ENCODE assay signal across 8 mouse cellular contexts in genomic region chr10:45577731-45578297, GRCm38 (mm10). TPM values are rescaled to one million over a fixed set of nuclear protein-coding genes. Genes with fewer than 3 reads are reported as not detected.
DNase-seq lines count a peak whose midpoint lies in the region; ATAC-seq and TF ChIP-seq lines count a peak whose summit lies in the region.

Hace1 (plus strand) TSS chr10:45577829.

- H3K27me3 ChIP-seq in heart, embryonic 10.5 days (ENCODE audit: insufficient read depth, poor library complexity, severe bottlenecking): no peaks in the 10 kb centered on the region
- H3K27me3 ChIP-seq in kidney, embryonic 14.5 days (ENCODE audit: control insufficient read depth, insufficient read depth, low read length): no peaks in the 10 kb centered on the region
- H3K27me3 ChIP-seq in limb, embryonic 14.5 days (ENCODE audit: control insufficient read depth, insufficient read depth, low read length): no peaks in the 10 kb centered on the region
- H3K27me3 ChIP-seq in midbrain, embryonic 16.5 days (ENCODE audit: control insufficient read depth, insufficient read depth, low read depth, low read length): no peaks in the 10 kb centered on the region
- no peaks in the 10 kb centered on the region for H3K27me3 ChIP-seq in spleen, adult 2 months (ENCODE audit: control insufficient read depth, insufficient read depth, low read length)

- H3K27ac ChIP-seq in bone marrow macrophage, adult 2 months (ENCODE audit: insufficient read depth, low read depth, low read length): 0 out of 2 replicates have a peak within 1 kb of the TSS, but pooled peaks have one; percentile 23
- no peak within 1 kb of the TSS for H3K27ac ChIP-seq in embryonic fibroblast, embryonic 13.5 days (ENCODE audit: insufficient read depth, low read length)
- peak within 1 kb of the TSS; percentile 97 for H3K27ac ChIP-seq in heart, embryonic 10.5 days
- H3K27ac ChIP-seq in kidney, embryonic 14.5 days (ENCODE audit: low read depth, low read length): peak within 1 kb of the TSS; percentile 59
- H3K27ac ChIP-seq in limb, embryonic 14.5 days (replicated peaks; ENCODE audit: low read depth, low read length): peak within 1 kb of the TSS; percentile 95
- H3K27ac ChIP-seq in midbrain, embryonic 16.5 days (ENCODE audit: low read length): peak within 1 kb of the TSS; percentile 96
- peak within 1 kb of the TSS; percentile 89 for H3K27ac ChIP-seq in spleen, adult 2 months (ENCODE audit: insufficient read depth, low read length)

- peak; percentile 87 for DNase-seq in B cell, adult 2 months
- peak; percentile 91 for DNase-seq in heart, embryonic 10.5 days (ENCODE audit: low spot score)
- peak; percentile 86 for DNase-seq in limb, embryonic 14.5 days (ENCODE audit: low spot score)
- peak; percentile 61 to 84 for DNase-seq in spleen, adult 2 months (ENCODE audit: low read depth in 1 of 2, low spot score in 2 of 2)

- no peaks in the 10 kb centered on the region for H3K36me3 ChIP-seq in heart, embryonic 10.5 days
- no peaks in the 10 kb centered on the region for H3K36me3 ChIP-seq in kidney, embryonic 14.5 days (ENCODE audit: control insufficient read depth, insufficient read depth, low read length)
- H3K36me3 ChIP-seq in limb, embryonic 14.5 days (ENCODE audit: control insufficient read depth, insufficient read depth, low read length): no peaks in the 10 kb centered on the region
- no peaks in the 10 kb centered on the region for H3K36me3 ChIP-seq in midbrain, embryonic 16.5 days (ENCODE audit: control insufficient read depth, insufficient read depth, low read length)
- no peaks in the 10 kb centered on the region for H3K36me3 ChIP-seq in spleen, adult 2 months (ENCODE audit: control insufficient read depth, insufficient read depth, low read length)

- TF ChIP-seq POLR2A in bone marrow macrophage, adult 2 months (IDR thresholded peaks at IDR 0.05; ENCODE audit: borderline replicate concordance, low read depth, low read length): no peak
- TF ChIP-seq POLR2A in embryonic fibroblast, embryonic 13.5 days (IDR thresholded peaks at IDR 0.05; ENCODE audit: low read depth, low read length): peak; percentile 76
- TF ChIP-seq POLR2A in limb, embryonic 14.5 days (IDR thresholded peaks at IDR 0.05; ENCODE audit: borderline replicate concordance, extremely low read depth, insufficient read depth, insufficient read length): 0 out of 2 replicates have a peak, but pooled peaks have one; percentile 77
- no peak for TF ChIP-seq POLR2A in spleen, adult 2 months (IDR thresholded peaks at IDR 0.05; ENCODE audit: low read depth, low read length)

- peak within 1 kb of the TSS; percentile 65 for H3K9ac ChIP-seq in kidney, embryonic 14.5 days (ENCODE audit: low read depth, low read length)
- peak within 1 kb of the TSS; percentile 89 for H3K9ac ChIP-seq in limb, embryonic 14.5 days (ENCODE audit: low read depth, low read length, severe bottlenecking)
- peak within 1 kb of the TSS; percentile 79 for H3K9ac ChIP-seq in midbrain, embryonic 16.5 days (ENCODE audit: low read depth, low read length)

- ATAC-seq in kidney, embryonic 14.5 days (ENCODE audit: low FRiP score, low TSS enrichment): peak; percentile 97
- ATAC-seq in limb, embryonic 14.5 days (ENCODE audit: low FRiP score, low read depth): peak; percentile 96
- peak; percentile 98 for ATAC-seq in midbrain, embryonic 16.5 days

- TF ChIP-seq CTCF in bone marrow macrophage, adult 2 months (IDR thresholded peaks at IDR 0.05; ENCODE audit: low read depth, low read length): no peak
- no peak for TF ChIP-seq CTCF in embryonic fibroblast, embryonic 13.5 days (IDR thresholded peaks at IDR 0.05; ENCODE audit: borderline replicate concordance, insufficient read depth, low read length)
- TF ChIP-seq CTCF in spleen, adult 2 months (IDR thresholded peaks at IDR 0.05; ENCODE audit: extremely low read depth, insufficient read depth, insufficient read length, insufficient replicate concordance): no peak

- peak within 1 kb of the TSS; percentile 54 for H3K4me2 ChIP-seq in kidney, embryonic 14.5 days (replicated peaks; ENCODE audit: low read depth, low read length)
- peak within 1 kb of the TSS; percentile 61 for H3K4me2 ChIP-seq in limb, embryonic 14.5 days (replicated peaks; ENCODE audit: low read depth, low read length, severe bottlenecking)
- H3K4me2 ChIP-seq in midbrain, embryonic 16.5 days (ENCODE audit: low read length): peak within 1 kb of the TSS; percentile 64

- H3K4me3 ChIP-seq in bone marrow macrophage, adult 2 months (ENCODE audit: insufficient read depth, low read length): peak within 1 kb of the TSS; percentile 98
- peak within 1 kb of the TSS; percentile 68 for H3K4me3 ChIP-seq in embryonic fibroblast, embryonic 13.5 days (ENCODE audit: insufficient read depth, low read length)
- H3K4me3 ChIP-seq in heart, embryonic 10.5 days: peak within 1 kb of the TSS; percentile 91
- peak within 1 kb of the TSS; percentile 55 for H3K4me3 ChIP-seq in kidney, embryonic 14.5 days (ENCODE audit: low read length)
- peak within 1 kb of the TSS; percentile 90 for H3K4me3 ChIP-seq in limb, embryonic 14.5 days (replicated peaks; ENCODE audit: low read length)
- peak within 1 kb of the TSS; percentile 81 for H3K4me3 ChIP-seq in midbrain, embryonic 16.5 days (ENCODE audit: low read depth, low read length)
- peak within 1 kb of the TSS; percentile 85 for H3K4me3 ChIP-seq in spleen, adult 2 months (ENCODE audit: extremely low read depth, insufficient read depth, insufficient read length)

- under 1% methylated on average over 65 of the region's 79 CpGs for WGBS in heart, embryonic 10.5 days
- under 1% methylated on average over 50 of the region's 79 CpGs for WGBS in kidney, embryonic 14.5 days
- under 1% methylated on average over 38 of the region's 79 CpGs for WGBS in limb, embryonic 14.5 days
- whole genome bisulfite sequencing in midbrain, embryonic 16.5 days: under 1% methylated on average over 70 of the region's 79 CpGs
- WGBS in spleen, adult 2 months: under 1% methylated on average over 75 of the region's 79 CpGs

- no peaks in the 10 kb centered on the region for H3K9me3 ChIP-seq in heart, embryonic 10.5 days
- H3K9me3 ChIP-seq in kidney, embryonic 14.5 days (ENCODE audit: control insufficient read depth, low read length): no peaks in the 10 kb centered on the region
- no peaks in the 10 kb centered on the region for H3K9me3 ChIP-seq in limb, embryonic 14.5 days (ENCODE audit: control insufficient read depth, low read length)
- H3K9me3 ChIP-seq in midbrain, embryonic 16.5 days (replicated peaks; ENCODE audit: control insufficient read depth, low read length, poor library complexity, severe bottlenecking): no peaks in the 10 kb centered on the region

- no peaks in the 10 kb centered on the region for H3K4me1 ChIP-seq in bone marrow macrophage, adult 2 months (ENCODE audit: control insufficient read depth, insufficient read depth, low read length)
- no peaks in the 10 kb centered on the region for H3K4me1 ChIP-seq in embryonic fibroblast, embryonic 13.5 days (ENCODE audit: control insufficient read depth, insufficient read depth, low read length)
- H3K4me1 ChIP-seq in heart, embryonic 10.5 days: 0 out of 2 replicates have a peak, but pooled peaks cover 4% of the 10 kb centered on the region
- no peaks in the 10 kb centered on the region for H3K4me1 ChIP-seq in kidney, embryonic 14.5 days (ENCODE audit: control insufficient read depth, insufficient read depth, low read length)
- H3K4me1 ChIP-seq in limb, embryonic 14.5 days (ENCODE audit: control insufficient read depth, insufficient read depth, low read length): no peaks in the 10 kb centered on the region
- H3K4me1 ChIP-seq in midbrain, embryonic 16.5 days (ENCODE audit: control insufficient read depth, insufficient read depth, low read length): peaks cover 3% of the 10 kb centered on the region; the same call in 1 of the 2 replicates
- no peaks in the 10 kb centered on the region for H3K4me1 ChIP-seq in spleen, adult 2 months (ENCODE audit: control insufficient read depth, insufficient read depth, insufficient read length)

RNA-seq across cellular contexts. Expression of gene Hace1, which starts in this region (rescaled TPM):
- 11.0 and 12.1 TPM in 2 replicates for polyA plus RNA-seq in bone marrow macrophage, adult 2 months (2012; ENCODE audit: insufficient read depth, insufficient read length, missing spikeins)
- 14.9 and 18.0 TPM in 2 replicates for polyA plus RNA-seq in embryonic fibroblast, embryonic 13.5 days (2011; ENCODE audit: insufficient read length, low read depth, missing spikeins)
- 16.2 and 19.7 TPM in 2 replicates for polyA plus RNA-seq in heart, embryonic 10.5 days (2016; fragmentation: Nextera tagmentation; extraction: Ambion mirVana)
- 19.1 and 21.3 TPM in 2 replicates for polyA plus RNA-seq in kidney, embryonic 14.5 days (2014; fragmentation: Nextera tagmentation; extraction: Ambion mirVana)
- 20.7 and 26.5 TPM in 2 replicates for polyA plus RNA-seq in limb, embryonic 14.5 days (2012; rRNA removed)
- 20.4 and 23.9 TPM in 2 replicates for polyA plus RNA-seq in limb, embryonic 14.5 days (2014; fragmentation: Nextera tagmentation; extraction: Ambion mirVana)
- 16.7 TPM in 2 replicates for polyA plus RNA-seq in midbrain, embryonic 16.5 days (2015; fragmentation: Nextera tagmentation; extraction: Ambion mirVana)
- 6.0 and 9.2 TPM in 2 replicates for polyA plus RNA-seq in spleen, adult 2 months (2012; rRNA removed)

Comparison
In these comparisons a context has a peak if more than half of its experiments do, and no peak if none do; other contexts are left out.
1. POLR2A ChIP-seq: peak in embryonic fibroblast, embryonic 13.5 days (single experiment) and limb, embryonic 14.5 days (single experiment); none in bone marrow macrophage, adult 2 months (single experiment) and spleen, adult 2 months (single experiment).
2. Peak in every context shown above with its lines, with median percentiles within 50 percentile points of each other: DNase-seq, H3K4me3 ChIP-seq, ATAC-seq, H3K4me2 ChIP-seq and H3K9ac ChIP-seq.